Mouse (Mus musculus): ENCODE data around the gene Cyp4a32. TPM values are rescaled to one million over a fixed set of nuclear protein-coding genes. Genes with fewer than 3 reads are reported as not detected.
"Not testable (repeated sequence)": the region's sequence is repeated elsewhere in the genome, so short reads cannot be mapped to it uniquely, and the experiment has no call there.

Cyp4a32 gene
- polyA plus RNA-seq (2012; rRNA removed), result not detected in 2 replicates

GRCm38 (mm10) chr4:115600611-115601010, at the start of gene Cyp4a32:
TSS of gene Cyp4a32 (plus strand) at chr4:115600969.
- DNase-seq (ENCODE audit: low read depth), result not testable (repeated sequence)

DNA sequence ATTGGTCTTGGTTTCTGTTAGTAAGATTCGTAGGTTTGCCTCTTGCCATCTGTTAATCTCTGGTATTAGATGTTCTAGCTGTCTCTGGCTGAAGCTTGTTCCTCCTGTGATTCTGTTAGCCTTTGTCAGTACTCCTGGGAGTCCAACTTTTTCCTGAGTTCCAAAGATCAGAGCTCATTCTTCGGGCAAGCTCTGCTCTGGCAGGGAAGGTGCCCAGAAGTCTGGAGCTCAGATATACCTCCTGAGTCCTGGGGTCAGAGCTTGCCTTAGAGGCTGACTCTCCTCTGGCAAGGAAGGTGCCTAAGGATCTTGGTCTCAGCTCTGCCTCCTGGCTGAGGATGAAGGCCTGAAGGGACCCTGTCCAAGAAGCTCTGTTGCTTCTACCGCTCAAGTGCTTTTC, 48.0 kb upstream of the Cyp4a32 start:
- TF ChIP-seq CTCF (IDR thresholded peaks at IDR 0.05; ENCODE audit: borderline replicate concordance, extremely low read depth, insufficient read depth, insufficient read length), result no peak
- TF ChIP-seq POLR2A (IDR thresholded peaks at IDR 0.05; ENCODE audit: borderline replicate concordance, extremely low read depth, insufficient read depth, insufficient read length, poor library complexity, severe bottlenecking), result no peak
- no peak for DNase-seq (ENCODE audit: low read depth)

GRCm38 (mm10) chr4:115555513-115555912, 45.3 kb upstream of the Cyp4a32 start:
- no peak for DNase-seq (ENCODE audit: low read depth)
- TF ChIP-seq CTCF (IDR thresholded peaks at IDR 0.05; ENCODE audit: borderline replicate concordance, extremely low read depth, insufficient read depth, insufficient read length) (no peak), POLR2A (IDR thresholded peaks at IDR 0.05; ENCODE audit: borderline replicate concordance, extremely low read depth, insufficient read depth, insufficient read length, poor library complexity, severe bottlenecking) (no peak)

DNA sequence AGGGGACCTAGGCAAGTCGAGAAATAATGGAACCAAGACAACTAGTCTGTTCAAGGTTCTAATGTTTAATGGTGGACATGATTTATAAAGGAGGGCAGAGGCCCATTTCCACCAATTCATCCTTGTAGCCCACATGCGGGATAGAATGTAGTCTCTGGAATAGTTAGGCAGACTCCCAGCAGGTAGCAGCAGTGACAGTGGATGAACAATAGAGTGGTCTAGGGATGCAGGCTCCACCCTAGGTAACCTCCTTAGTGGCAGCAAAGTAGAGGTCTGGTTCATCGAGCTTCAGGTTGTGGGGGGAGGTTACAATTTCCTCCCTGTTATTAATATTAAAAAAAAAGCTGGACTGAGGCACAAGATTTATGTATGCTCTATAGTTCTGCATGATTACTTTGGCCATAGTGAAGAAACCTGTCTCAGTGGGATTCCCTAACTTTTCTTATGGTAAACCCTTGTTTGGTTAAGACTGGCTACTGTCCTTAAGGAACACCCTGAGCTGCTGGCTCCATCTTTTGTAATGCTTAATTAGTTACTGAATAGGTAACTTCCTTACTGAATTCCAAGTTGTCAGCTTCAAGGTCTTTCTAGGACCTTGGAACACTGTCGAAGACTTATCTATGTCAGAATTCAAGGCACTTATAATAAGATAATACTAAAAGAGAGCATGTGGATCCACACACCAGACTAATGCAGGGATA, 42.8 kb upstream of the Cyp4a32 start:
- TF ChIP-seq POLR2A (IDR thresholded peaks at IDR 0.05; ENCODE audit: borderline replicate concordance, extremely low read depth, insufficient read depth, insufficient read length, poor library complexity, severe bottlenecking) (no peak), CTCF (IDR thresholded peaks at IDR 0.05; ENCODE audit: borderline replicate concordance, extremely low read depth, insufficient read depth, insufficient read length) (no peak)
- DNase-seq (ENCODE audit: low read depth), result no peak

DNA sequence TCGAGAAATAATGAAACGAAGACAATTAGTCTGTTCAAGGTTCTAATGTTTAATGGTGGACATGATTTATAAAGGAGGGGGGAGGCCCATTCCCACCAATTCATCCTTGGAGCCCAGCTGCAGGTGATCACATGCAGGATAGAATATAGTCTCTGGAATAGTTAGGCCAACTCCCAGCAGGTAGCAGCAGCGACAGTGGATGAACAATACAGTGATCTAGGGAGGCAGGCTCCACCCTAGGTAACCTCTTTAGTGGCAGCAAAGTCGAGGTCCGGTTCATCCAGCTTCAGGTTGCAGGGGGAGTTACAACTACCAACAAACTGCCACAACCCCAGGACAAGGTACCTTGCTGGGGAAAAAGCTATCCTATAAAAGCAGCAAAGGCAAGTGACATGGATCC, 39.5 kb upstream of the Cyp4a32 start:
- not testable (repeated sequence) for DNase-seq (ENCODE audit: low read depth)

GRCm38 (mm10) chr4:115563401-115563800, 37.4 kb upstream of the Cyp4a32 start, which contains the start of gene Cyp4a31:
TSS of gene Cyp4a31 (plus strand) at chr4:115563649.
- DNase-seq (ENCODE audit: low read depth), result no peak
- TF ChIP-seq CTCF (IDR thresholded peaks at IDR 0.05; ENCODE audit: borderline replicate concordance, extremely low read depth, insufficient read depth, insufficient read length) (no peak), POLR2A (IDR thresholded peaks at IDR 0.05; ENCODE audit: borderline replicate concordance, extremely low read depth, insufficient read depth, insufficient read length, poor library complexity, severe bottlenecking) (no peak)

DNA sequence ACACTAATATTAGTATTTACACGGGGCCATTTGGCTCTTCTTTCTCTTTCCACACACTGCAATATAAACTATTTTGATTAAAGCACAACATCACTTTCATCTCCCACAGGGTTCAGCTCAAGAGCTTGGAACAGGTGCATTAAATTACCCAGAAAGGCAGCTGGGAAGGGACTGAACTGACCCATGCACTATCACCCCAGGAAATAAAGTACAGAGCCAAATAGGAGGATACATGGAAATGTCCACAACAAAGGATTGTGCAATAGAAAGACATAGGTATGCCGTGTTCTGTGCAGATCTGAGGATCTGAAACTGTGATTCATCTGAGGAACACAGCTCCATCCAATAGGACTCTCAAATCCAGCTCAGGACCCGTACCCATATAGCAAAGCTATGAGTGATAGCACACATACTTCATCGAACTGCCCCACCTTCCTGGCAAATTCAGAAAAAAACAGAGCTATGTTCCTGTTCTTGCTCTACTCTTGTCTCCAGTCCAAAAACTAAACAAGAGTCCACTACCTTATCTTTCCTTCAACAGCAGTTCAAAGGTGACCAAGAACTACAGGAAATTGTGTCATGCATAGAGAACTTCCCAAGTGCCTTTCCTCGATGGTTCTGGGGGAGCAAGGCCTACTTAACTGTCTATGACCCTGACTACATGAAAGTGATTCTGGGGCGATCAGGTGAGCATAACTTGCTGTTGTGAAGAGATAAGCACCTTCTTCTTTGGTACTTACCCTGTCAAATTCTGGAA, 36.1 kb upstream of the Cyp4a32 start:
- DNase-seq (ENCODE audit: low read depth), result not testable (repeated sequence)

DNA sequence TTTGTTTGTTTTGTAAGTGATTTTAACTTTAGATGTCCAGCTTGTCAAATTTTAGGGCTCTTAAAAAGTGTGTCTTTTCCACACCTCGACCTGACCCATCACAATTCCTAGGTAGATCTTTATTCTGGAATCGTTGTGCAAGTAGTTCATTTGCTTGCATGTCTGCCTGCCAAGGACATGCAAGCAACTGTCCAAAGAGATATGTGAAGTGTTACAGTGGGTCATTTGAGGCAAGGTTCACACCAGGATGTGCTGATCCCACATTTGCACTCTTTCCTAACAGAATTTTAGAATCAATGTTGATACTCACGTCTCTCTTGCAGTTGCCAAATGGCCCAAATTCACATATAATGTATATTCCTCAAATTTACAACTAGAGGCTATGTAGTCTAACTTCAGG, 25.5 kb upstream of the Cyp4a32 start:
- TF ChIP-seq CTCF (IDR thresholded peaks at IDR 0.05; ENCODE audit: borderline replicate concordance, extremely low read depth, insufficient read depth, insufficient read length), result no peak
- TF ChIP-seq POLR2A (IDR thresholded peaks at IDR 0.05; ENCODE audit: borderline replicate concordance, extremely low read depth, insufficient read depth, insufficient read length, poor library complexity, severe bottlenecking), result no peak
- DNase-seq (ENCODE audit: low read depth), result no peak

DNA sequence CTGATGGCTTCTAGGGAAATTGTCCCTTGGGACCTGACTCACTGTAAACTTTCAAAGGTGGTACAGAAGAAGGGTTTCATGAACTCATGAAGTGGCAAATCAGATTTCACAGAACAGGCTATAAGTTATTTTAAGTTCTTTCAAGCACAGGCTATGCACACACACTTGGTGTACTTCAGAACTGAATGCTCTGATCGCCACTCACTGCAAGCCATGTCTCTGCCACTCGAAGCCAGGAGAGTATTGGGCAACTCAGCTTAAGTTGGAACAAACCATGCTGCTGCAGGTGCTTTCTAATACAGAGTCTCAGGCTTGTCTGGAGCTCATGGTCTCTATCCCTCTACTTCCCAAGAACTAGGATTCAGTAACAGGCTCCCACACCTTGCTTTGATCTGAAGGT, 25.0 kb upstream of the Cyp4a32 start:
- no peak for TF ChIP-seq POLR2A (IDR thresholded peaks at IDR 0.05; ENCODE audit: borderline replicate concordance, extremely low read depth, insufficient read depth, insufficient read length, poor library complexity, severe bottlenecking)
- TF ChIP-seq CTCF (IDR thresholded peaks at IDR 0.05; ENCODE audit: borderline replicate concordance, extremely low read depth, insufficient read depth, insufficient read length), result no peak
- no peak for DNase-seq (ENCODE audit: low read depth)

DNA sequence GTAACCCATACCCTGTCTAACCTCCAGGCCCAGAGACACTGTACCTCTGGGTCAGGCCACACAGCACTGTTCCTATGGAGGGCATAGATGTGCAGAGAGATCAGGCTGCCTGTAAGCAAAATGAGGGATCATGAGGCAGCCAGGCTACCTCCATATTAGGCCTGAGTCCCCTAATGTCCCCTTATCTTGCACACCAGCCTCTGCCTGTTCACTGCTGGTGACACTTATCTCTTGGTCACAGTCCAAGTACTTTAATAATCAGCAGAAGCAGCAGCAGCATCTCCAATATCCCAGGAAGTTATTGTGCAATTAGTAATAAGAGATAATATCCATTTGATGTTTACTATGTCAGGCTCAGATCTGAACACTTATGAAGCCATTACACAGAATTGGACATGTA, 17.7 kb upstream of the Cyp4a32 start:
- no peak for TF ChIP-seq CTCF (IDR thresholded peaks at IDR 0.05; ENCODE audit: borderline replicate concordance, extremely low read depth, insufficient read depth, insufficient read length)
- TF ChIP-seq POLR2A (IDR thresholded peaks at IDR 0.05; ENCODE audit: borderline replicate concordance, extremely low read depth, insufficient read depth, insufficient read length, poor library complexity, severe bottlenecking), result no peak
- no peak for DNase-seq (ENCODE audit: low read depth)

- no peak for DNase-seq (ENCODE audit: low read depth)
- TF ChIP-seq POLR2A (IDR thresholded peaks at IDR 0.05; ENCODE audit: borderline replicate concordance, extremely low read depth, insufficient read depth, insufficient read length, poor library complexity, severe bottlenecking), result no peak
- no peak for TF ChIP-seq CTCF (IDR thresholded peaks at IDR 0.05; ENCODE audit: borderline replicate concordance, extremely low read depth, insufficient read depth, insufficient read length)
Measured at GRCm38 (mm10) chr4:115596357-115596756, 4.4 kb upstream of the Cyp4a32 start.

GRCm38 (mm10) chr4:115596824-115597336, 3.9 kb upstream of the Cyp4a32 start:
- no peak for DNase-seq (ENCODE audit: low read depth)
- no peak for TF ChIP-seq POLR2A (IDR thresholded peaks at IDR 0.05; ENCODE audit: borderline replicate concordance, extremely low read depth, insufficient read depth, insufficient read length, poor library complexity, severe bottlenecking)
- no peak for TF ChIP-seq CTCF (IDR thresholded peaks at IDR 0.05; ENCODE audit: borderline replicate concordance, extremely low read depth, insufficient read depth, insufficient read length)

Data from brain, embryonic 14.5 days (tissue).